In the genomic region with DNA sequence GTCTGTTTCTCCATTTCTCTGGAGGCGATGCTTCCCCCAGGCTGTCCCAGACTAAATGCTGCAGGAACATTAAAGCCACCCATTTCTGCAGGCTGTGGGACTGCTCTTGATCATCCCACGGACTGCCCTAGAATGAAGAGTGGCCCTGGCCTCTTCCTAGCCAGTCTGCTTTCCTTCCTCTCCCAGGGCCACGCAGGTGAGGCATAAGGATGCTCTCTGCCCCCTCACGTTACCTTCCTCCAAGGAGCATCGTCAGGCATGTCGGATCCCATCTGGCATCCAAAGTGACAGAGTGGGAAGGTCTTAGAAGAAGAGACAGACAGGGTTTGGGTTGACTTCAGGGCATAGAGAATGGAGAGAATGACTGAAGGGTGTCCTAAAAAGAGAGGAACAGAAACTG, we compare ENCODE assay signal across 18 mouse cellular contexts. TPM values are rescaled to one million over a fixed set of nuclear protein-coding genes. Genes with fewer than 3 reads are reported as not detected.
"Had no signal": no experiment of that assay in that cellular context is flagged by ENCODE, and none has a peak within 500 bp of the region (broad histone marks: within the 10 kb centered on the region; RNA-seq: fewer than 3 reads in every experiment).

No protein-coding gene starts in this region.

- H3K27me3 ChIP-seq: neural tube, embryonic 13.5 days; neural tube, embryonic 15.5 days; stomach, embryonic 15.5 days had no signal

- H3K27ac ChIP-seq: neural tube, embryonic 13.5 days; neural tube, embryonic 15.5 days; stomach, embryonic 15.5 days; stomach, postnatal 0 days had no signal

- H3K4me1 ChIP-seq: neural tube, embryonic 13.5 days; neural tube, embryonic 15.5 days; stomach, embryonic 15.5 days had no signal

- H3K9ac ChIP-seq: neural tube, embryonic 13.5 days; neural tube, embryonic 15.5 days; stomach, embryonic 15.5 days had no signal

- H3K36me3 ChIP-seq: neural tube, embryonic 13.5 days; neural tube, embryonic 15.5 days; stomach, embryonic 15.5 days had no signal

- H3K9me3 ChIP-seq: neural tube, embryonic 13.5 days; neural tube, embryonic 15.5 days; stomach, embryonic 15.5 days had no signal

- H3K4me2 ChIP-seq: neural tube, embryonic 13.5 days; neural tube, embryonic 15.5 days; stomach, embryonic 15.5 days had no signal

- H3K4me3 ChIP-seq: neural tube, embryonic 13.5 days; neural tube, embryonic 15.5 days; stomach, embryonic 15.5 days had no signal

- DNase-seq: retina, postnatal 1 day; right cerebral cortex, adult 18-20 months; right cerebral cortex, postnatal 14 days; right cerebral cortex, postnatal 25 days; right cerebral cortex, postnatal 4 days; spleen, adult 18-20 months; thymus, adult 18-20 months; thymus, adult 2 months; thymus, postnatal 14 days; thymus, postnatal 25 days; thymus, postnatal 36 days; thymus, postnatal 4 days had no signal

RNA-seq across cellular contexts. Expression of gene Cnih3, which starts 33.0 kb away (rescaled TPM):
- total RNA-seq: neutrophil, adult 5-6 weeks had no signal
- polyA plus RNA-seq: spleen, adult 2 months; thymus, adult 2 months had no signal
